Mouse (Mus musculus) small intestine, adult 2 months (tissue): ENCODE measurements around the gene Pdlim5.

Experiments
- CTCF ChIP-seq: fragments of 200-500 bp; IDR thresholded peaks from 2 replicates; pipeline ENCODE4 v1.5.1; 2012; ENCODE audit warnings: low read depth, mild to moderate bottlenecking, control low read depth, inconsistent platforms, low read length, moderate library complexity, mixed read lengths; ENCODE audit not compliant: insufficient replicate concordance, insufficient read length; ENCODE audit errors: extremely low read depth
- POLR2A ChIP-seq: fragments of 200-500 bp; IDR thresholded peaks from 2 replicates; pipeline ENCODE4 v1.6.1; 2012; ENCODE audit warnings: low read depth, mild to moderate bottlenecking, control low read depth, inconsistent platforms, low read length, moderate library complexity

DNA sequence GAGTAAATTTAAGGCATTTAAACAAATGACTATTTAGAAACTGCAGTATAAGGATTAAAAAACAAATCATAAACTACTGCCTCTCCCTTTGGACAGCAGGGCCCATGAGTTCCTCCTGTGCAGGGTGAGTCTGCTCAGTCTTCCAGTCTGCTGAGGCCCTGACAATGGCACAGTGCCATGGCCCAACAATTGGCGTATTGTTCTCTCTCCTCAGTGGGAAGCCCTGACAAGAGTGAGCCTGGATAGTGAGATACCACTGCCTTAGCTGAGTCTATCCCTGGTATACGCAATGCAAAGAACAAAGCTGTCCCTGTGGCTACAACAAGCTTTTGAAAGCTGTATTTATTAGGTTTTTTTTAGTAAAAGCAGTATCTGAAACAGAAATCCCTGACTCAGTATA, 77.3 kb downstream of the Pdlim5 start:
- no peak for TF ChIP-seq CTCF
- no peak for TF ChIP-seq POLR2A
